Mouse (Mus musculus) frontal cortex, postnatal 10 days (tissue): ENCODE measurements at regions not wholly inside any gene's neighbourhood (a gene's known extent, or its start where the extent isn't known, plus 50 kb on each side); places are given as distances from the start of the nearest gene placed in this dataset.

ENCODE experiments used
- DNase-seq, 2 experiments: peaks; one replicate each; pipeline ENCODE4 v3.0.0; 2022; ENCODE audit warnings: low spot score in 2 of 2, mixed read lengths in 1 of 2

- no peak for DNase-seq
Observed at GRCm38 (mm10) chr5:91696532-91696931, 179.1 kb downstream of the Parm1 start.

GRCm38 (mm10) chr5:91695632-91696031 lies 178.2 kb downstream of the Parm1 start:
- no peak for DNase-seq

- DNase-seq, result no peak
Observed at GRCm38 (mm10) chr5:91693277-91693676, 175.9 kb downstream of the Parm1 start.

- no peak for DNase-seq
Observed at GRCm38 (mm10) chr5:91692292-91692691, 174.9 kb downstream of the Parm1 start.

- DNase-seq, result no peak
Observed at GRCm38 (mm10) chr5:91678727-91679126, 161.3 kb downstream of the Parm1 start.
